Comparison of ENCODE assay signal across 10 mouse cellular contexts in the genomic region with DNA sequence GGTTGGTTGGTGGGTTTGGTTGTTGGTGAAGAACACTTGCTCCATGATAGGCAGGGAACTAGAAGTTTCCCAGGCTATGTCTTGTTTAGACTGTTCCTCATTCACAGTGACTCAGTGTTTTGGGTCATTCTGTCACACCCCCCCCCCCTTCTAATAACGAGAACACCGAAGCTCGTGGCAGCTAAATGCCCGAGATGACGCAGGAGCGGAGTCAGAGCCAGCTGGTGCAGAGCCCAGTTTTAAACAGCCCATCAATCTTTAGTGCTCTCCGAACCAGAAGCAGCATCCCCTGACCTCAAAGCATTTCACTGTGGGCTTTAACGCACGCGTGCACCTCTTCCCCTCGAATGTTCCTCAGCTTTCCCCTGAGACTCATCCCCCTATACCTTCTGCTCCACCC. TPM values are rescaled to one million over a fixed set of nuclear protein-coding genes. Genes with fewer than 3 reads are reported as not detected.
DNase-seq lines count a peak whose midpoint lies in the region; ATAC-seq and TF ChIP-seq lines count a peak whose summit lies in the region.
"Had no signal": no experiment of that assay in that cellular context is flagged by ENCODE, and none has a peak within 500 bp of the region (broad histone marks: within the 10 kb centered on the region; RNA-seq: fewer than 3 reads in every experiment).

No protein-coding gene starts in this region.

- no peak overlapping the region for H3K4me2 ChIP-seq in lung, embryonic 15.5 days
- no peak overlapping the region for H3K4me2 ChIP-seq in stomach, postnatal 0 days (replicated peaks; ENCODE audit: low read depth)

- no peak overlapping the region for H3K9ac ChIP-seq in lung, embryonic 15.5 days
- H3K9ac ChIP-seq in stomach, postnatal 0 days (ENCODE audit: low read length): no peak overlapping the region

- H3K4me3 ChIP-seq in lung, embryonic 15.5 days: no peak overlapping the region
- H3K4me3 ChIP-seq in stomach, postnatal 0 days (ENCODE audit: low read depth, low read length): no peak overlapping the region

- ATAC-seq in lung, embryonic 15.5 days (ENCODE audit: borderline replicate concordance, extremely low read depth, low FRiP score, low TSS enrichment): peak; percentile 64; the same call in 1 of the 2 replicates
- ATAC-seq in stomach, postnatal 0 days (ENCODE audit: low FRiP score, low TSS enrichment): peak; percentile 9; the same call in 1 of the 2 replicates

- intact Hi-C loops in heart, postnatal 10 days (cut with DNase I): no loop called here
- intact Hi-C loops in heart, postnatal 25 days (cut with DNase I): no loop called here

- H3K9me3 ChIP-seq in lung, embryonic 15.5 days: no peaks in the 10 kb centered on the region
- no peaks in the 10 kb centered on the region for H3K9me3 ChIP-seq in stomach, postnatal 0 days (ENCODE audit: control insufficient read depth, low read length)
- H3K9me3 ChIP-seq: megakaryocyte, embryonic 14.5 days had no signal

- WGBS in lung, embryonic 15.5 days: 42% methylated on average over 11 of the region's 11 CpGs
- WGBS in stomach, postnatal 0 days: 33% methylated on average over 11 of the region's 11 CpGs

- no peak for TF ChIP-seq EP300 in stomach, postnatal 0 days (optimal IDR thresholded peaks at IDR 0.05)

- no peaks in the 10 kb centered on the region for H3K4me1 ChIP-seq in lung, embryonic 15.5 days
- H3K4me1 ChIP-seq in stomach, postnatal 0 days (replicated peaks; ENCODE audit: control insufficient read depth, insufficient read depth): no peaks in the 10 kb centered on the region

- no peak for TF ChIP-seq POLR2A in brain, embryonic 14.5 days (IDR thresholded peaks at IDR 0.05; ENCODE audit: borderline replicate concordance, extremely low read depth, insufficient read depth, insufficient read length, poor library complexity, severe bottlenecking)

- H3K36me3 ChIP-seq in lung, embryonic 15.5 days: no peaks in the 10 kb centered on the region
- 0 out of 2 replicates have a peak, but pooled peaks cover 2% of the 10 kb centered on the region for H3K36me3 ChIP-seq in stomach, postnatal 0 days (ENCODE audit: control insufficient read depth, insufficient read depth, low read length)

- TF ChIP-seq CTCF in brain, embryonic 14.5 days (IDR thresholded peaks at IDR 0.05; ENCODE audit: borderline replicate concordance, extremely low read depth, insufficient read depth, insufficient read length): no peak
- TF ChIP-seq CTCF in stomach, postnatal 0 days (IDR thresholded peaks at IDR 0.05; ENCODE audit: low read depth): no peak

- H3K27ac ChIP-seq in lung, embryonic 15.5 days: no peak overlapping the region
- H3K27ac ChIP-seq in stomach, postnatal 0 days (replicated peaks): no peak overlapping the region

- peak; percentile 56 to 64 for DNase-seq in heart, postnatal 10 days
- DNase-seq in heart, postnatal 25 days (ENCODE audit: low spot score): no peak
- DNase-seq in Muller cell, postnatal 12 days (ENCODE audit: inconsistent ontology term): peak; percentile 96
- DNase-seq in brain, embryonic 14.5 days (ENCODE audit: low read depth): peak; percentile 75
- peak; percentile 43 for DNase-seq in stomach, postnatal 0 days (ENCODE audit: low spot score)
- DNase-seq in spleen, adult 12 weeks (ENCODE audit: low spot score): no peak
- DNase-seq in embryo, embryonic 10 days (ENCODE audit: low spot score): no peak

- H3K27me3 ChIP-seq in lung, embryonic 15.5 days: no peaks in the 10 kb centered on the region
- H3K27me3 ChIP-seq in stomach, postnatal 0 days (ENCODE audit: control insufficient read depth, insufficient read depth, low read length): no peaks in the 10 kb centered on the region
- H3K27me3 ChIP-seq: megakaryocyte, embryonic 14.5 days had no signal

RNA-seq across cellular contexts. Expression of a gene that starts 29.3 kb away (rescaled TPM):
- total RNA-seq in heart, postnatal 10 days (2021): 1 to 10 TPM; 7.5 to 8.2 TPM
- total RNA-seq in heart, postnatal 25 days (2021): 10 to 100 TPM; 11.1 to 15.5 TPM
- polyA plus RNA-seq in brain, embryonic 14.5 days (2012; rRNA removed): 12.9 and 16.3 TPM in 2 replicates
- 13.4 and 14.9 TPM in 2 replicates for polyA plus RNA-seq in lung, embryonic 15.5 days (2015; fragmentation: Nextera tagmentation; extraction: Ambion mirVana)
- polyA plus RNA-seq in stomach, postnatal 0 days (2015; fragmentation: Nextera tagmentation; extraction: Ambion mirVana): 7.1 and 8.8 TPM in 2 replicates
- total RNA-seq: MEL had no signal

Comparison
In these comparisons a context has a peak if more than half of its experiments do, and no peak if none do; other contexts are left out.
1. DNase-seq: peak in heart, postnatal 10 days (2 of 2), Muller cell, postnatal 12 days (single experiment), brain, embryonic 14.5 days (single experiment) and stomach, postnatal 0 days (single experiment); none in heart, postnatal 25 days (single experiment), spleen, adult 12 weeks (single experiment) and embryo, embryonic 10 days (single experiment).